Mouse (Mus musculus): ENCODE data around the gene Nodal. TPM values are rescaled to one million over a fixed set of nuclear protein-coding genes. Genes with fewer than 3 reads are reported as not detected.

The Nodal gene
- polyA plus RNA-seq, 1 experiment from 2014 or later: 0.30 TPM

DNA sequence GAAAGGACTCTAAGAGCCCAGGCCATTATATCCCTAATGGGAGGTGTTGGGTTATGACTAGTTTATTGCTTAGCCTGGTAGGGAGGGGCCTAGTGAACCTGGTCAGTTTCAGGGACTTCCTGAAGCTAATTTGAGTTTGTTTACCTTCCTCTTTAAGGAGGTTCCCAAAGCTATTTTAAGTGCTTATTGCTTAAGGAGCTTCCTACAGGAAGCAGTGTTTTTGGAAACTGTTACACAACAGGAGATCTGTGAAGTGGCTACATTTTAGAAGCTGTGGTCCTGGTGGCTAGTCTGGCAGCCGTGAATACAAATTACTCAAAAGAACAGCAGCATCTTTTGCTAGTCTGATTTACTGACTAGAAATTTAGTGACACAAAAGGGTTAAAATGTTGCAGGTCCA, 56.6 kb downstream of the Nodal start:
- H3K27me3 ChIP-seq (ENCODE audit: control insufficient read depth, insufficient read depth, low read depth, low read length): no peaks in the 10 kb centered on the region
- H3K9ac ChIP-seq (ENCODE audit: low read depth, low read length): no peak overlapping the region
- no peak for ATAC-seq
- H3K9me3 ChIP-seq (replicated peaks; ENCODE audit: control insufficient read depth, low read length, poor library complexity, severe bottlenecking): no peaks in the 10 kb centered on the region
- H3K4me2 ChIP-seq (ENCODE audit: low read length): peak overlapping the region; percentile 98
- H3K27ac ChIP-seq (ENCODE audit: low read length): no peak overlapping the region
- H3K4me1 ChIP-seq (ENCODE audit: control insufficient read depth, insufficient read depth, low read length): peaks cover 14% of the 10 kb centered on the region
- H3K4me3 ChIP-seq (ENCODE audit: low read depth, low read length): peak overlapping the region; percentile 81; the same call in 1 of the 2 replicates
- no peaks in the 10 kb centered on the region for H3K36me3 ChIP-seq (ENCODE audit: control insufficient read depth, insufficient read depth, low read length)
- 79% methylated on average over 1 of the region's 1 CpGs for WGBS

Other genes with a start within 250 kb of the Nodal start
- gene Tbata, start 246.0 kb upstream of the Nodal start, polyA plus RNA-seq (2015; fragmentation: Nextera tagmentation; extraction: Ambion mirVana): 0.16 TPM in 1 of 2 replicates, not detected in the other
- gene Adamts14, start 144.5 kb upstream of the Nodal start, polyA plus RNA-seq (2015; fragmentation: Nextera tagmentation; extraction: Ambion mirVana): 0.24 and 0.29 TPM in 2 replicates
- not detected in 2 replicates for gene Prf1, start 120.1 kb upstream of the Nodal start, polyA plus RNA-seq (2015; fragmentation: Nextera tagmentation; extraction: Ambion mirVana)
- 20.2 and 20.6 TPM in 2 replicates for gene Pald1, start 34.4 kb upstream of the Nodal start, polyA plus RNA-seq (2015; fragmentation: Nextera tagmentation; extraction: Ambion mirVana)
- gene Eif4ebp2, start 34.7 kb downstream of the Nodal start, polyA plus RNA-seq (2015; fragmentation: Nextera tagmentation; extraction: Ambion mirVana): 36.9 and 49.2 TPM in 2 replicates
- gene Lrrc20, start 57.8 kb downstream of the Nodal start, polyA plus RNA-seq (2015; fragmentation: Nextera tagmentation; extraction: Ambion mirVana): 14.6 and 15.7 TPM in 2 replicates
- 2.3 and 2.8 TPM in 2 replicates for gene Npffr1, start 177.5 kb downstream of the Nodal start, polyA plus RNA-seq (2015; fragmentation: Nextera tagmentation; extraction: Ambion mirVana)
- 214 and 221 TPM in 2 replicates for gene Ppa1, start 230.6 kb downstream of the Nodal start, polyA plus RNA-seq (2015; fragmentation: Nextera tagmentation; extraction: Ambion mirVana)